Mouse (Mus musculus) embryonic facial prominence, embryonic 12.5 days (tissue): Measurements from ENCODE around the gene Ctf2. TPM values are rescaled to one million over a fixed set of nuclear protein-coding genes. Genes with fewer than 3 reads are reported as not detected.

Experiments
- ATAC-seq: fragments of 200-750 bp; cut with Nextera tagmentation; 2 replicates; pipeline ENCODE4 v1.8.0; 2017; ENCODE audit not compliant: insufficient number of reproducible peaks, insufficient read depth, low FRiP score, low TSS enrichment
- H3K27ac ChIP-seq: fragments of 300-500 bp; sonication (generic); 2 replicates; pipeline ENCODE4 v1.5.1; 2016; ENCODE audit warnings: mild to moderate bottlenecking
- H3K27me3 ChIP-seq: fragments of 300-500 bp; sonication (generic); 2 replicates; pipeline ENCODE4 v1.6.1; 2016; ENCODE audit warnings: mild to moderate bottlenecking, moderate library complexity
- H3K36me3 ChIP-seq: fragments of 300-500 bp; sonication (generic); 2 replicates; pipeline ENCODE4 v1.6.1; 2016; ENCODE audit warnings: mild to moderate bottlenecking
- H3K4me1 ChIP-seq: fragments of 300-500 bp; sonication (generic); 2 replicates; pipeline ENCODE4 v1.6.1; 2016
- H3K4me2 ChIP-seq: fragments of 300-500 bp; sonication (generic); replicated peaks from 2 replicates; pipeline ENCODE4 v1.6.1; 2016; ENCODE audit warnings: mild to moderate bottlenecking, moderate library complexity
- H3K4me3 ChIP-seq: fragments of 300-500 bp; sonication (generic); 2 replicates; pipeline ENCODE4 v1.5.1; 2016; ENCODE audit warnings: mild to moderate bottlenecking
- H3K9ac ChIP-seq: fragments of 300-500 bp; sonication (generic); 2 replicates; pipeline ENCODE4 v1.6.1; 2016; ENCODE audit warnings: mild to moderate bottlenecking, moderate library complexity
- H3K9me3 ChIP-seq: fragments of 300-500 bp; sonication (generic); 2 replicates; pipeline ENCODE4 v1.6.1; 2016; ENCODE audit warnings: mild to moderate bottlenecking, moderate library complexity
- WGBS: fragments of 180-500 bp; shearing (Covaris S2); methylation state at CpG from one replicate; pipeline ENCODE4 v1.1.7; 2016; 5-methylcytosine and 5-hydroxymethylcytosine counted together
- microRNA counts: library from miRNA; unstranded; fragments of <30 nt; microRNA quantifications from one replicate; lab custom pipeline; 2017
- microRNA-seq: library from miRNA; unstranded; fragments of <30 nt; microRNA quantifications from one replicate; pipeline ENCODE4, GENCODE M21; 2017
- polyA plus RNA-seq: library from polyadenylated mRNA; unstranded; fragments of >200 nt; fragmentation: Nextera tagmentation; extraction: Ambion mirVana; gene quantifications from 2 replicates; pipeline ENCODE4 v1.2.1, GENCODE M21; 2016

Gene Ctf2
- polyA plus RNA-seq, 1 experiment from 2014 or later, result 0.68 TPM

GRCm38 (mm10) chr7:127675391-127675811 is 56.6 kb downstream of the Ctf2 start:
- Histone ChIP-seq H3K9me3 (no peaks in the 10 kb centered on the region), H3K4me2 (no peak overlapping the region), H3K27ac (no peak overlapping the region), H3K4me3 (no peak overlapping the region), H3K4me1 (no peaks in the 10 kb centered on the region), H3K36me3 (peaks cover 13% of the 10 kb centered on the region; the same call in 1 of the 2 replicates), H3K9ac (peak overlapping the region; percentile 15; the same call in 1 of the 2 replicates), H3K27me3 (no peaks in the 10 kb centered on the region)
- peak; percentile 59; the same call in 1 of the 2 replicates for ATAC-seq
- 74% methylated on average over 9 of the region's 9 CpGs for WGBS

DNA sequence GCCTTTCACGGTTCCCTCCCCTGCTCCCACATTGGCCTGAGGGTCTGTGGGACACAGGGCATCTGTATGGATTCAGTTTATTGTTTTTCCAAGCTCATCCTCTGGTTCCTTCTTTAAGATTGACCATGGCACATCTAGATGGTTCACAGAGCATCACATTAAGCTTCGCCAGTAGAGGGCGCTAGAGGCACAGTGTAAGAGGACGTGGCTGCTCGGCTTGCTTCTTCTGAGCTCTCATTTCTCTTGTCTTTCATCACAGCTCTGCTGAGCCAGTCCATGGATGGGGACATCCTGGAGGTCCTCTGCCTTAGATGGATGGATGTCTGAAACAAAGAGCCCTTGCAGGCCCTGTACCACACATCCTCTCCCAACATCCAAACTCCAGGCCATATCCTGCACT is 57.0 kb downstream of the Ctf2 start:
- peak; percentile 58; the same call in 1 of the 2 replicates for ATAC-seq
- Histone ChIP-seq H3K4me1 (no peaks in the 10 kb centered on the region), H3K4me3 (no peak overlapping the region), H3K27ac (no peak overlapping the region), H3K4me2 (no peak overlapping the region), H3K9me3 (no peaks in the 10 kb centered on the region), H3K36me3 (peaks cover 13% of the 10 kb centered on the region; the same call in 1 of the 2 replicates), H3K27me3 (no peaks in the 10 kb centered on the region), H3K9ac (0 out of 2 replicates have a peak overlapping the region, but pooled peaks have one; percentile 15)
- 2% methylated on average over 5 of the region's 5 CpGs for WGBS

- H3K9me3 ChIP-seq, result no peaks in the 10 kb centered on the region
- no peak overlapping the region for H3K4me3 ChIP-seq
- ATAC-seq, result no peak
- peaks cover 13% of the 10 kb centered on the region; the same call in 1 of the 2 replicates for H3K36me3 ChIP-seq
- H3K4me2 ChIP-seq, result no peak overlapping the region
- no peaks in the 10 kb centered on the region for H3K27me3 ChIP-seq
- no peak overlapping the region for H3K27ac ChIP-seq
- WGBS, result 78% methylated on average over 4 of the region's 4 CpGs
- no peaks in the 10 kb centered on the region for H3K4me1 ChIP-seq
- no peak overlapping the region for H3K9ac ChIP-seq
Observed at GRCm38 (mm10) chr7:127672776-127673175, 59.2 kb downstream of the Ctf2 start.

- no peak overlapping the region for H3K4me2 ChIP-seq
- ATAC-seq, result no peak
- H3K9me3 ChIP-seq, result no peaks in the 10 kb centered on the region
- WGBS, result 72% methylated on average over 11 of the region's 11 CpGs
- H3K4me1 ChIP-seq, result no peaks in the 10 kb centered on the region
- H3K9ac ChIP-seq, result no peak overlapping the region
- H3K4me3 ChIP-seq, result no peak overlapping the region
- H3K27me3 ChIP-seq, result no peaks in the 10 kb centered on the region
- H3K36me3 ChIP-seq, result peaks cover 11% of the 10 kb centered on the region; the same call in 1 of the 2 replicates
- H3K27ac ChIP-seq, result no peak overlapping the region
Observed at GRCm38 (mm10) chr7:127671880-127672774, 59.8 kb downstream of the Ctf2 start.

MicroRNAs within 50 kb of the gene (microRNA counts, 519-probe panel; counts per million panel counts)
- 460 counts per million, percentile 65 among the panel's probes with 10 or more counts for microRNA mmu-miR-762 (lab: Ali Mortazavi, UCI)

Small RNA genes lying within 50 kb of the gene (microRNA-seq; reads per million reads assigned to microRNA genes)
- gene Mir762, result not detected

Other genes starting within 250 kb of the Ctf2 start
- 88.0 and 88.4 TPM in 2 replicates for gene Srcap, start 220.2 kb downstream of the Ctf2 start, polyA plus RNA-seq
- 16.9 and 17.2 TPM in 2 replicates for gene Gm42715, start 212.6 kb downstream of the Ctf2 start, polyA plus RNA-seq
- gene Tmem265, start 170.8 kb downstream of the Ctf2 start, polyA plus RNA-seq, result 4.8 and 5.7 TPM in 2 replicates
- 39.3 and 42.9 TPM in 2 replicates for gene Phkg2, start 158.8 kb downstream of the Ctf2 start, polyA plus RNA-seq
- 11.0 and 11.3 TPM in 2 replicates for gene Ccdc189, start 143.6 kb downstream of the Ctf2 start, polyA plus RNA-seq
- gene Rnf40, start 143.4 kb downstream of the Ctf2 start, polyA plus RNA-seq, result 63.0 and 66.2 TPM in 2 replicates
- 24.6 and 25.1 TPM in 2 replicates for gene Zfp629, start 116.4 kb downstream of the Ctf2 start, polyA plus RNA-seq
- gene Bcl7c, start 23.2 kb downstream of the Ctf2 start, polyA plus RNA-seq, result 127 and 141 TPM in 2 replicates
- gene Ctf1, start 19.4 kb downstream of the Ctf2 start, polyA plus RNA-seq, result 27.7 and 30.5 TPM in 2 replicates
- 11.8 and 11.9 TPM in 2 replicates for gene Fbxl19, start 12.4 kb upstream of the Ctf2 start, polyA plus RNA-seq
- 16.7 and 17.5 TPM in 2 replicates for gene Orai3, start 37.6 kb upstream of the Ctf2 start, polyA plus RNA-seq
- gene Setd1a, start 44.5 kb upstream of the Ctf2 start, polyA plus RNA-seq, result 25.5 and 26.5 TPM in 2 replicates
- gene Gm49388, start 53.4 kb upstream of the Ctf2 start, polyA plus RNA-seq, result not detected in 2 replicates
- gene Hsd3b7, start 68.4 kb upstream of the Ctf2 start, polyA plus RNA-seq, result 10.3 and 10.9 TPM in 2 replicates
- 36.1 and 41.5 TPM in 2 replicates for gene Stx4a, start 92.1 kb upstream of the Ctf2 start, polyA plus RNA-seq
- 9.1 and 10.0 TPM in 2 replicates for gene Stx1b, start 92.4 kb upstream of the Ctf2 start, polyA plus RNA-seq
- 15.6 and 16.2 TPM in 2 replicates for gene Zfp646, start 144.1 kb upstream of the Ctf2 start, polyA plus RNA-seq
- gene Zfp668, start 144.7 kb upstream of the Ctf2 start, polyA plus RNA-seq, result 31.8 and 32.9 TPM in 2 replicates
- 1.2 and 1.3 TPM in 2 replicates for gene Prss53, start 158.8 kb upstream of the Ctf2 start, polyA plus RNA-seq
- not detected in 2 replicates for gene Gm21974, start 163.3 kb upstream of the Ctf2 start, polyA plus RNA-seq
- 88.6 and 93.5 TPM in 2 replicates for gene Vkorc1, start 163.5 kb upstream of the Ctf2 start, polyA plus RNA-seq
- gene Bckdk, start 171.9 kb upstream of the Ctf2 start, polyA plus RNA-seq, result 86.9 and 88.2 TPM in 2 replicates
- 50.9 and 53.7 TPM in 2 replicates for gene Kat8, start 180.3 kb upstream of the Ctf2 start, polyA plus RNA-seq
- 8.3 and 8.4 TPM in 2 replicates for gene Prss8, start 197.9 kb upstream of the Ctf2 start, polyA plus RNA-seq
- 10.5 and 11.2 TPM in 2 replicates for gene Prss36, start 214.6 kb upstream of the Ctf2 start, polyA plus RNA-seq
- gene Fus, start 235.3 kb upstream of the Ctf2 start, polyA plus RNA-seq, result 582 and 594 TPM in 2 replicates